Mouse (Mus musculus) heart, embryonic 15.5 days (tissue): ENCODE results near the gene Pard3. TPM values are rescaled to one million over a fixed set of nuclear protein-coding genes. Genes with fewer than 3 reads are reported as not detected.

Experiments
- ATAC-seq: fragments of 200-750 bp; cut with Nextera tagmentation; replicated peaks from 2 replicates; pipeline ENCODE4 v1.8.0; 2017; ENCODE audit warnings: low read depth, moderate TSS enrichment; ENCODE audit not compliant: insufficient number of reproducible peaks, insufficient read depth, low FRiP score
- H3K27ac ChIP-seq: fragments of 300-500 bp; sonication (generic); 2 replicates; pipeline ENCODE4 v1.5.1; 2015; ENCODE audit warnings: mild to moderate bottlenecking, inconsistent platforms
- H3K27me3 ChIP-seq: fragments of 300-500 bp; sonication (generic); 2 replicates; pipeline ENCODE4 v1.6.1; 2015; ENCODE audit warnings: inconsistent platforms
- H3K36me3 ChIP-seq: fragments of 300-500 bp; sonication (generic); 2 replicates; pipeline ENCODE4 v1.6.1; 2015; ENCODE audit warnings: mild to moderate bottlenecking, inconsistent platforms
- H3K4me1 ChIP-seq: fragments of 300-500 bp; sonication (generic); replicated peaks from 2 replicates; pipeline ENCODE4 v1.6.1; 2015; ENCODE audit warnings: inconsistent platforms
- H3K4me2 ChIP-seq: fragments of 300-500 bp; sonication (generic); 2 replicates; pipeline ENCODE4 v1.6.1; 2015; ENCODE audit warnings: inconsistent platforms, mild to moderate bottlenecking, moderate library complexity
- H3K4me3 ChIP-seq: fragments of 300-500 bp; sonication (generic); 2 replicates; pipeline ENCODE4 v1.5.1; 2015; ENCODE audit warnings: mild to moderate bottlenecking, inconsistent platforms
- H3K9ac ChIP-seq: fragments of 300-500 bp; sonication (generic); 2 replicates; pipeline ENCODE4 v1.6.1; 2015; ENCODE audit warnings: mild to moderate bottlenecking, inconsistent platforms
- H3K9me3 ChIP-seq: fragments of 300-500 bp; sonication (generic); replicated peaks from 2 replicates; pipeline ENCODE4 v1.6.1; 2016; ENCODE audit warnings: inconsistent platforms
- WGBS: fragments of 180-500 bp; shearing (Covaris S2); methylation state at CpG from one replicate; pipeline ENCODE4 v1.1.7; 2015; ENCODE audit warnings: mixed read lengths; 5-methylcytosine and 5-hydroxymethylcytosine counted together
- polyA plus RNA-seq: library from polyadenylated mRNA; unstranded; fragments of >200 nt; fragmentation: Nextera tagmentation; extraction: Ambion mirVana; gene quantifications from 2 replicates; pipeline ENCODE4 v1.2.1, GENCODE M21; 2015

Pard3 gene
- polyA plus RNA-seq, 1 experiment from 2014 or later = 14.9 TPM

DNA sequence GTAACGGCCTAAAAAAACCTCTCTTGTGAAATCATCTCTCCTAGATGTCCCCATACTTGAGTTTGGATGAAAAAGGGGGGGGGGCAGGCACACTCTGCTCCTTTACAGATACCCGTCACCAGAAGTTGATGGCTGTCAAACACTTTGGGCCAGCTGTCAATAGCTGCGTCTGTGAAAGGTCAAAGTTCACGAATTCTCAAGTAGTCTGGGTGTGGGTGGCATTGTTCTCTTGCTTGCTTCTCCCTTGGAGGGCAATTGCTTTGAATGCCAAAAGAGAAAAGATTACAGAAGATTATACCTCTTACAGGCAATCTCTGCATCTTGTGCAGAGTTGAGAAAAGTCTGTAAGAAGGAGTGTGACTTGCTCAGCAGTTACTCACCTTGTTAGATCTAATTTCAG is 500.7 kb downstream of the Pard3 start:
- Histone ChIP-seq H3K36me3 (no peaks in the 10 kb centered on the region), H3K4me2 (no peak overlapping the region), H3K4me1 (0 out of 2 replicates have a peak, but pooled peaks cover 2% of the 10 kb centered on the region), H3K27ac (no peak overlapping the region), H3K4me3 (no peak overlapping the region), H3K27me3 (no peaks in the 10 kb centered on the region), H3K9ac (no peak overlapping the region), H3K9me3 (no peaks in the 10 kb centered on the region)
- 57% methylated on average over 4 of the region's 4 CpGs for WGBS
- ATAC-seq = no peak

DNA sequence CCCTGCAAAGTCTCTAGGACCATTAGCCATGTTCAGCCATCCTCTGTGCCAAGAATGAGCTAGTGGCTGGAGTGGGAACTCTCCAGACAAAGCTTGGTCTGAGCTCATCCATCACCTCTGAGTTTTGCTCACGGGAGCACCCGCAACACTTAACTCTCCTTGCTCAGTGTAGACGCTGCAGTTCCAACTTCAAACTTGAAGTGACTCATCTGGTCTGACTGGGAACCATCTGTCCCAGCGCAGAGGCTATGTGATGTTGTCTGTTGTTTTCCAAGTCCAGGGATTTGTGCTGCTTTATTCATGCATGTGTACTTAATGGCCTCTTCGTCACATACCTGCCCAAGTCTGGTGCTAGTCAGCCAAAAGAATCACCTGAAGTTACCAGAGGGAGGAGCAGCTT is 505.5 kb downstream of the Pard3 start:
- Histone ChIP-seq H3K4me3 (no peak overlapping the region), H3K4me1 (0 out of 2 replicates have a peak, but pooled peaks cover 2% of the 10 kb centered on the region), H3K4me2 (no peak overlapping the region), H3K27ac (no peak overlapping the region), H3K36me3 (no peaks in the 10 kb centered on the region), H3K9me3 (no peaks in the 10 kb centered on the region), H3K9ac (no peak overlapping the region), H3K27me3 (no peaks in the 10 kb centered on the region)
- whole genome bisulfite sequencing = 70% methylated on average over 5 of the region's 5 CpGs
- ATAC-seq = no peak

DNA sequence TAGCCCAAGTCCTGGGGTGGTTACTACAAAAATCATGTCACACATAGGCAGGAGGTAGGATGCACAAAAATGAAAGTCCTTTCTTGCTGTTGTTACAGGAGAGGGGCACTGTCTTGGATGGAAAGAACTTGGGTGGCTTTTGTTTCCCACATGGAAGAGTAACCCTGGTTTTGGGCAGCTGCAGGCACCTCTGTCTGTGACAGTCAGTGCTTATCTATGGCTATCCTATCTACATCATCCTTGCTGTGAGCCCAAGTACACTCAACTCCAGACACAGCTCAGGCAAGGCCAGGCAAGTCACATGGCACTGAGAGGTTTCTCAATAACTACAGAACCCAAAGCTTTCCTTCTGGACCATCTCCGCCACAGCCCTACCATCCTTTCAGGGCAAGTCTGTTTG is 506.8 kb downstream of the Pard3 start:
- no peak overlapping the region for H3K4me2 ChIP-seq
- ATAC-seq = no peak
- 90% methylated on average over 1 of the region's 1 CpGs for WGBS

DNA sequence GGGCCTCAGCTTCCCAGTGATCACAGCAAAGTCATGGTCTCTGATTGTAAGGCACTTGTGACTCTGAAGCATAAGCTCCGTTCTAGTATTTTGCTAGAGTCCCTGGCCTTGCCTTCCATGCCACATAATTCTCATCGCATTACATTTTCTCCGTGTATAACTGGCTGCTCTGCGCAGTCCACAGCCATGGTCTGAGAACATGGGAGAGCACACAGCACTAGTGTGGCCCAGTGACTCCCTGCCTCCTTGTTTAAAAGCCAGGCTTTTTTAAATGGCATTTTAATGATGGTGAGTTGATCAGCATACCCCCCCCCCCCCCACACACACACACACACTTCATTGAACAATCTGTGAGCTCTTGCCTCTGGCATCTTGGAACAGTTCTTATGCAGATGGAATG is 508.8 kb downstream of the Pard3 start:
- Histone ChIP-seq H3K9me3 (no peaks in the 10 kb centered on the region), H3K4me3 (no peak overlapping the region), H3K27ac (no peak overlapping the region), H3K36me3 (no peaks in the 10 kb centered on the region), H3K4me1 (0 out of 2 replicates have a peak, but pooled peaks cover 2% of the 10 kb centered on the region), H3K27me3 (no peaks in the 10 kb centered on the region), H3K4me2 (no peak overlapping the region), H3K9ac (no peak overlapping the region)
- 88% methylated on average over 4 of the region's 4 CpGs for WGBS
- no peak for ATAC-seq

More for the DNA sequence above, 506.8 kb downstream of the Pard3 start:
- Histone ChIP-seq H3K27ac (no peak overlapping the region), H3K4me1 (0 out of 2 replicates have a peak, but pooled peaks cover 2% of the 10 kb centered on the region), H3K9me3 (no peaks in the 10 kb centered on the region), H3K27me3 (no peaks in the 10 kb centered on the region), H3K36me3 (no peaks in the 10 kb centered on the region), H3K9ac (no peak overlapping the region), H3K4me3 (no peak overlapping the region)

DNA sequence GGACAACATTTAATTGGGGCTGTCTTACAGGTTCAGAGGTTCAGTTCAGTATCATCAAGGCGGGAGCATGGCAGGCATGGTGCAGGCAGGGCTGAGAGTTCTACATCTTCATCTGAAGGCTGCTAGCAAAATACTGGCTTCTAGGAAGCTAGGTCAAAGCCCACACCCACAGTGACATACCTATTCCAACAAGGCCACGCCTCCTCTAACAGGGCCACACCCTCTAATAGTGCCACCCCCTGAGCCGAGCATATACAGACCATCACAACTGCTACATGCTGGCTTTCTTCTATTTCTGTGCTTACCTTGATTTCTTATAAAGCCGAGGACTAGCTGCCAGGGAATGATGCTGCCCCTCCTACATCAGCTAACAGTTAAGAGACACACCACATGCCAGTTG is 513.0 kb downstream of the Pard3 start:
- no peaks in the 10 kb centered on the region for H3K9me3 ChIP-seq
- no peak for ATAC-seq
- H3K9ac ChIP-seq = no peak overlapping the region
- H3K4me3 ChIP-seq = no peak overlapping the region
- 89% methylated on average over 4 of the region's 4 CpGs for WGBS
- no peaks in the 10 kb centered on the region for H3K36me3 ChIP-seq
- no peak overlapping the region for H3K27ac ChIP-seq
- H3K4me1 ChIP-seq = no peaks in the 10 kb centered on the region
- no peaks in the 10 kb centered on the region for H3K27me3 ChIP-seq
- H3K4me2 ChIP-seq = no peak overlapping the region

GRCm38 (mm10) chr8:127577656-127578055 is 514.0 kb downstream of the Pard3 start:
- no peak overlapping the region for H3K9ac ChIP-seq
- no peak overlapping the region for H3K27ac ChIP-seq
- ATAC-seq = no peak
- no peaks in the 10 kb centered on the region for H3K4me1 ChIP-seq
- no peak overlapping the region for H3K4me3 ChIP-seq
- no peaks in the 10 kb centered on the region for H3K9me3 ChIP-seq
- no peak overlapping the region for H3K4me2 ChIP-seq
- H3K27me3 ChIP-seq = no peaks in the 10 kb centered on the region
- 79% methylated on average over 6 of the region's 6 CpGs for WGBS
- no peaks in the 10 kb centered on the region for H3K36me3 ChIP-seq

GRCm38 (mm10) chr8:127579436-127579835 is 515.7 kb downstream of the Pard3 start:
- Histone ChIP-seq H3K4me2 (no peak overlapping the region), H3K4me1 (no peaks in the 10 kb centered on the region), H3K27ac (no peak overlapping the region), H3K9ac (no peak overlapping the region), H3K9me3 (no peaks in the 10 kb centered on the region), H3K4me3 (no peak overlapping the region), H3K36me3 (no peaks in the 10 kb centered on the region), H3K27me3 (no peaks in the 10 kb centered on the region)
- WGBS = 92% methylated on average over 9 of the region's 9 CpGs
- ATAC-seq = no peak

- H3K27me3 ChIP-seq = no peaks in the 10 kb centered on the region
- no peaks in the 10 kb centered on the region for H3K36me3 ChIP-seq
- ATAC-seq = no peak
- no peak overlapping the region for H3K4me2 ChIP-seq
- no peaks in the 10 kb centered on the region for H3K9me3 ChIP-seq
- peaks cover 16% of the 10 kb centered on the region for H3K4me1 ChIP-seq
- H3K4me3 ChIP-seq = no peak overlapping the region
- WGBS = 79% methylated on average over 2 of the region's 2 CpGs
- H3K9ac ChIP-seq = no peak overlapping the region
- no peak overlapping the region for H3K27ac ChIP-seq
Measured at GRCm38 (mm10) chr8:127583429-127583828, 519.7 kb downstream of the Pard3 start.

GRCm38 (mm10) chr8:127585618-127586017 is 521.9 kb downstream of the Pard3 start:
- WGBS = 79% methylated on average over 8 of the region's 8 CpGs
- H3K9ac ChIP-seq = no peak overlapping the region
- H3K27me3 ChIP-seq = no peaks in the 10 kb centered on the region
- H3K9me3 ChIP-seq = no peaks in the 10 kb centered on the region
- H3K4me1 ChIP-seq = peaks cover 16% of the 10 kb centered on the region
- no peak overlapping the region for H3K4me3 ChIP-seq
- H3K36me3 ChIP-seq = no peaks in the 10 kb centered on the region
- 0 out of 2 replicates have a peak, but pooled peaks have one; percentile 35 for ATAC-seq
- H3K4me2 ChIP-seq = no peak overlapping the region
- no peak overlapping the region for H3K27ac ChIP-seq

DNA sequence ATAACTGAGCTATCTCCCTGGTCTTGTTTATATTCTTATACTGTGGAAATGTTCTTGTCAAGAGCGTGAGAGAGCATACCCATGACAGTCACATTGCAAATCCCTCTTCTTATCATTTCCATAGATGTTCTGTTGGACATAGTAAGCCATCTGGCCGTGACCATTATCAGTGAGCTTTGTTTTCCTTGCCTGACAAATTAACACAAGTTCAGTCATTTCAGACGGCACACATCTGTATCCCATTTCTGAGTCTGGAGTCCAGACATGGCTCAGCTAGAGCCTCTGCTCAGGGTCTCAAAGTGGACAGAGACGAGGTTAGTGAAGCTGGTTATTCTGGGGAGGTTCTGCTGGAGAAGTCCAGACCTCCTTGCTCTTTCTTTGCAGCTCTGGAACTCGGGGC is 523.0 kb downstream of the Pard3 start:
- ATAC-seq = no peak
- Histone ChIP-seq H3K9ac (no peak overlapping the region), H3K36me3 (no peaks in the 10 kb centered on the region), H3K4me3 (no peak overlapping the region), H3K4me2 (no peak overlapping the region), H3K27ac (no peak overlapping the region), H3K9me3 (no peaks in the 10 kb centered on the region), H3K4me1 (peaks cover 16% of the 10 kb centered on the region), H3K27me3 (no peaks in the 10 kb centered on the region)
- 42% methylated on average over 5 of the region's 5 CpGs for WGBS

- ATAC-seq = no peak
- H3K27me3 ChIP-seq = no peaks in the 10 kb centered on the region
- H3K4me2 ChIP-seq = no peak overlapping the region
- peaks cover 16% of the 10 kb centered on the region for H3K4me1 ChIP-seq
- H3K9me3 ChIP-seq = no peaks in the 10 kb centered on the region
- H3K9ac ChIP-seq = no peak overlapping the region
- H3K27ac ChIP-seq = no peak overlapping the region
- H3K36me3 ChIP-seq = no peaks in the 10 kb centered on the region
- WGBS = 84% methylated on average over 4 of the region's 4 CpGs
- no peak overlapping the region for H3K4me3 ChIP-seq
Measured at GRCm38 (mm10) chr8:127588313-127588712, 524.6 kb downstream of the Pard3 start.

DNA sequence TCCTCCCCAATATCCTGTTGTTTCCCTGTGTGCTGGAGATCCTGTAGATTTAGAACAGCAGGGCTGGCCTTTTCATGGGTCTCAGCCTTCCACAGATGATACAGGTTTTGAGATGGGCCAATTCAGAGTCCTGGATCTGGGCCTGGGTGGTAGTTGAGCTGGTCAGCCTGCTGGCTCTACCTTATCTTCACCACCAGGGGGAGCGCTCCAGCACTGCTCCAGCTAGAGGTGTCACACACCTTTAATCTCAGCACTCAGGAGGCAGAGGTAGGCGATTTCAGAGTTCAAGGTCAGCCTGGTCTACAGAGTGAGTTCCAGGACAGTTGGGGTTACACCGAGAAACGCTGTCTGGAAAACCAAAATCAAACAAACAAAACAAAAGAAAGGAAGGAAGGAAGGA is 525.6 kb downstream of the Pard3 start:
- Histone ChIP-seq H3K9ac (no peak overlapping the region), H3K4me3 (no peak overlapping the region), H3K4me2 (no peak overlapping the region), H3K27ac (no peak overlapping the region), H3K27me3 (no peaks in the 10 kb centered on the region), H3K9me3 (no peaks in the 10 kb centered on the region), H3K36me3 (no peaks in the 10 kb centered on the region), H3K4me1 (peaks cover 16% of the 10 kb centered on the region)
- 39% methylated on average over 4 of the region's 4 CpGs for WGBS
- ATAC-seq = no peak
